Mouse (Mus musculus): ENCODE results near the gene Klhl10. TPM values are rescaled to one million over a fixed set of nuclear protein-coding genes. Genes with fewer than 3 reads are reported as not detected.

Klhl10 gene
- polyA plus RNA-seq, 1 experiment, result 1.4 TPM

- no peak for DNase-seq (ENCODE audit: low read depth)
- no peak for TF ChIP-seq POLR2A (IDR thresholded peaks at IDR 0.05; ENCODE audit: borderline replicate concordance, extremely low read depth, insufficient read depth, insufficient read length, poor library complexity, severe bottlenecking)
- TF ChIP-seq CTCF (IDR thresholded peaks at IDR 0.05; ENCODE audit: borderline replicate concordance, extremely low read depth, insufficient read depth, insufficient read length), result no peak
These were observed 32.0 kb upstream of the Klhl10 start for GRCm38 (mm10) chr11:100409686-100410085.

- no peak for TF ChIP-seq POLR2A (IDR thresholded peaks at IDR 0.05; ENCODE audit: borderline replicate concordance, extremely low read depth, insufficient read depth, insufficient read length, poor library complexity, severe bottlenecking)
- TF ChIP-seq CTCF (IDR thresholded peaks at IDR 0.05; ENCODE audit: borderline replicate concordance, extremely low read depth, insufficient read depth, insufficient read length), result no peak
- no peak for DNase-seq (ENCODE audit: low read depth)
These were observed 30.0 kb upstream of the Klhl10 start for GRCm38 (mm10) chr11:100411736-100412135.

GRCm38 (mm10) chr11:100413541-100413940 is 28.2 kb upstream of the Klhl10 start:
- DNase-seq (ENCODE audit: low read depth), result no peak
- TF ChIP-seq CTCF (IDR thresholded peaks at IDR 0.05; ENCODE audit: borderline replicate concordance, extremely low read depth, insufficient read depth, insufficient read length) (no peak), POLR2A (IDR thresholded peaks at IDR 0.05; ENCODE audit: borderline replicate concordance, extremely low read depth, insufficient read depth, insufficient read length, poor library complexity, severe bottlenecking) (no peak)

GRCm38 (mm10) chr11:100414021-100414913 is 27.4 kb upstream of the Klhl10 start, which contains the start of gene P3h4:
Gene P3h4 (minus strand): TSS chr11:100414836.
- TF ChIP-seq POLR2A (IDR thresholded peaks at IDR 0.05; ENCODE audit: borderline replicate concordance, extremely low read depth, insufficient read depth, insufficient read length, poor library complexity, severe bottlenecking) (peak; percentile 56), CTCF (IDR thresholded peaks at IDR 0.05; ENCODE audit: borderline replicate concordance, extremely low read depth, insufficient read depth, insufficient read length) (peak; percentile 61)
- DNase-seq (ENCODE audit: low read depth), result peak; percentile 90

GRCm38 (mm10) chr11:100414914-100415822 is 26.5 kb upstream of the Klhl10 start, which contains the start of gene Fkbp10:
Gene Fkbp10 (plus strand): TSS chr11:100415697.
- DNase-seq (ENCODE audit: low read depth), result peak; percentile 43
- no peak for TF ChIP-seq CTCF (IDR thresholded peaks at IDR 0.05; ENCODE audit: borderline replicate concordance, extremely low read depth, insufficient read depth, insufficient read length)
- TF ChIP-seq POLR2A (IDR thresholded peaks at IDR 0.05; ENCODE audit: borderline replicate concordance, extremely low read depth, insufficient read depth, insufficient read length, poor library complexity, severe bottlenecking), result no peak

GRCm38 (mm10) chr11:100421537-100421936 is 20.2 kb upstream of the Klhl10 start:
- DNase-seq (ENCODE audit: low read depth), result no peak
- TF ChIP-seq POLR2A (IDR thresholded peaks at IDR 0.05; ENCODE audit: borderline replicate concordance, extremely low read depth, insufficient read depth, insufficient read length, poor library complexity, severe bottlenecking) (no peak), CTCF (IDR thresholded peaks at IDR 0.05; ENCODE audit: borderline replicate concordance, extremely low read depth, insufficient read depth, insufficient read length) (no peak)

- no peak for TF ChIP-seq POLR2A (IDR thresholded peaks at IDR 0.05; ENCODE audit: borderline replicate concordance, extremely low read depth, insufficient read depth, insufficient read length, poor library complexity, severe bottlenecking)
- TF ChIP-seq CTCF (IDR thresholded peaks at IDR 0.05; ENCODE audit: borderline replicate concordance, extremely low read depth, insufficient read depth, insufficient read length), result no peak
- no peak for DNase-seq (ENCODE audit: low read depth)
These were observed 17.9 kb upstream of the Klhl10 start for GRCm38 (mm10) chr11:100423836-100424235.

- TF ChIP-seq CTCF (IDR thresholded peaks at IDR 0.05; ENCODE audit: borderline replicate concordance, extremely low read depth, insufficient read depth, insufficient read length) (peak; percentile 71), POLR2A (IDR thresholded peaks at IDR 0.05; ENCODE audit: borderline replicate concordance, extremely low read depth, insufficient read depth, insufficient read length, poor library complexity, severe bottlenecking) (no peak)
- DNase-seq (ENCODE audit: low read depth), result peak; percentile 75
These were observed 15.9 kb upstream of the Klhl10 start for GRCm38 (mm10) chr11:100425851-100426250.

- TF ChIP-seq CTCF (IDR thresholded peaks at IDR 0.05; ENCODE audit: borderline replicate concordance, extremely low read depth, insufficient read depth, insufficient read length) (no peak), POLR2A (IDR thresholded peaks at IDR 0.05; ENCODE audit: borderline replicate concordance, extremely low read depth, insufficient read depth, insufficient read length, poor library complexity, severe bottlenecking) (no peak)
- no peak for DNase-seq (ENCODE audit: low read depth)
These were observed 14.9 kb upstream of the Klhl10 start for GRCm38 (mm10) chr11:100426820-100427219.

- no peak for TF ChIP-seq POLR2A (IDR thresholded peaks at IDR 0.05; ENCODE audit: borderline replicate concordance, extremely low read depth, insufficient read depth, insufficient read length, poor library complexity, severe bottlenecking)
- TF ChIP-seq CTCF (IDR thresholded peaks at IDR 0.05; ENCODE audit: borderline replicate concordance, extremely low read depth, insufficient read depth, insufficient read length), result no peak
- peak; percentile 67 for DNase-seq (ENCODE audit: low read depth)
These were observed 13.0 kb upstream of the Klhl10 start for GRCm38 (mm10) chr11:100428612-100429199.

- TF ChIP-seq CTCF (IDR thresholded peaks at IDR 0.05; ENCODE audit: borderline replicate concordance, extremely low read depth, insufficient read depth, insufficient read length) (no peak), POLR2A (IDR thresholded peaks at IDR 0.05; ENCODE audit: borderline replicate concordance, extremely low read depth, insufficient read depth, insufficient read length, poor library complexity, severe bottlenecking) (no peak)
These were observed 11.7 kb upstream of the Klhl10 start for GRCm38 (mm10) chr11:100430052-100430451.

More at GRCm38 (mm10) chr11:100430052-100430451, 11.7 kb upstream of the Klhl10 start:
- no peak for DNase-seq (ENCODE audit: low read depth)
